Mouse (Mus musculus): ENCODE measurements around the gene Nectin4. TPM values are rescaled to one million over a fixed set of nuclear protein-coding genes. Genes with fewer than 3 reads are reported as not detected.

Gene Nectin4
- polyA plus RNA-seq, 1 experiment from 2014 or later = 3.0 TPM

DNA sequence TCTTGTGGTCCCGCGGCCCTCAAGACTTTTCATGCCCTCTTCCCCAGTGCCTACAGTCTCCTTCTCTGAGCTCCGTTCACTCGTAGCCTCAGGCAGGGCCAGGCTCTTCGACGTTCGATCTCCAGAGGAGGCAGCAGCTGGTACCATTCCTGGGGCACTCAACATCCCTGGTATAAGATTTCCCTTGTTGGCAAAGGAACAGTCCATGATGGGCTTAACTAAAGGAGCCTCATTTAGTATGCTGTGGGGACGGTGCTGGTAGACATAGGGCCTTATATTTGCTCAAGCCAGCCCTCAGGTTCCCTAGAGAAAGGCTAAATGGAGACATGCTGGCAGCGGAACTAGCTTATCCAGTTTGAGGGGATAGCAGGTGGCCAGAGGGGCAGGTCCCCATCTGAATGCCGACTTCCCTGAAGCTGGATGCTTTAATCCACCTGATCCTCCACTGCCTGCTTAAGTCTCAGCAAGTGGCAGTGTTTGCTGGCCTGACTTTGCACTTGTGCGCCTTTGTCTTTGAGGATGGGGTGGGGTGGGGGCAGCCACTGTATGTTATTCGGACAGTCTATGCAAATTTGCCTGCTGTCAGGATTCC lies 49.5 kb downstream of the Nectin4 start:
- Histone ChIP-seq H3K9ac (no peak overlapping the region), H3K9me3 (replicated peaks) (no peaks in the 10 kb centered on the region), H3K36me3 (peaks cover 62% of the 10 kb centered on the region), H3K27ac (no peak overlapping the region), H3K4me1 (no peaks in the 10 kb centered on the region), H3K4me3 (replicated peaks) (no peak overlapping the region), H3K4me2 (no peak overlapping the region), H3K27me3 (no peaks in the 10 kb centered on the region)
- ATAC-seq (replicated peaks; ENCODE audit: low FRiP score) = no peak
- WGBS = 70% methylated on average over 12 of the region's 12 CpGs

DNA sequence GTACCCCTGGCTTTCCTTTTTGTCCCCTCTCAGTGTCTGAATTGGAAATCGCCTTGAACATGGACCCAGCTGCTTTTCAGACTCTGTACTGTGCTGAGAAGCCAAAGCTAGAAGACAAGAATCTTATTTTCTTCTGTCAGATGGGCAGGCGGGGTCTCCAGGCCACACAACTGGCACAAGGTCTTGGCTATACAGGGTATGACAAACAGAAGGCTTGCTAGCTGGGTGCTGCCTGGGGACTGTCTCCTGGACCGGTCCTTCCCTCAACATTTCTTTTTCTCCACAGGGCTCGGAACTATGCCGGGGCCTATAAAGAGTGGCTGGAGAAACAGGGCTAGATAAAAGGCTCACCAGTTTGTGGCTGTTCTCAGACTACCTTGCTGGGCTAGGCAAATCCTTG lies 50.0 kb downstream of the Nectin4 start:
- no peak overlapping the region for H3K9ac ChIP-seq
- no peak overlapping the region for H3K27ac ChIP-seq
- H3K4me2 ChIP-seq = no peak overlapping the region
- peaks cover 59% of the 10 kb centered on the region for H3K36me3 ChIP-seq
- ATAC-seq (replicated peaks; ENCODE audit: low FRiP score) = no peak
- no peak overlapping the region for H3K4me3 ChIP-seq (replicated peaks)
- 83% methylated on average over 5 of the region's 5 CpGs for WGBS
- H3K27me3 ChIP-seq = no peaks in the 10 kb centered on the region
- H3K4me1 ChIP-seq = peaks cover 4% of the 10 kb centered on the region; the same call in 1 of the 2 replicates
- no peaks in the 10 kb centered on the region for H3K9me3 ChIP-seq (replicated peaks)

DNA sequence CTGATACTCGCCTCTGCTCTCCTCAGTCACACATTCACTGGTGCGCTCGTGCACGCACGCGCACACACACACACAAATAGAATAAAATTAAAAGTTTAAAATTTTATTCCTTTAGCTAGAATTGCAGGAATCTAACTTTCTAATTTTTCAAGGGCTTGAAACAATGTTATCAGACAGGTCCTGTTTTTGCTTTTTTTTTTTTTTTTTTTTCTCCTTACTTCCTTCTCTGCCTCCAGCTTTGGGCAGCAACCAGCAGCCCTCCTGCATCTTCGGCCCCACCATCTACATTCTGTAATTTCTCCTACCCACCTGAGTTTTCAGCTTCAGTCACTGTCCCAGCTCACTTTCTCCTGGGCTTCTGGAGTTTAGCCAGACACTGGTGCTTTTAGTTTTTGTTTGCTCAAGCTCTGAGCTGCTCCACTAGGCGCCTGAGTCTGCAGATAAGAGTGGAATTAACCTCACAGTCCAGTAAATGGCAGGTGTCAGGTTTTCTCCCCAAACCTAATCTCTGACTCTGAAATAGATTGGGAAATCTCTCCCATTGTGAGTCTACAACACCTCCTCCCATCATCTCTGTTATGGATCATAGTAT lies 52.7 kb downstream of the Nectin4 start:
- no peak for ATAC-seq (replicated peaks; ENCODE audit: low FRiP score)
- H3K4me1 ChIP-seq = peaks cover 9% of the 10 kb centered on the region; the same call in 1 of the 2 replicates
- H3K9ac ChIP-seq = no peak overlapping the region
- WGBS = 82% methylated on average over 8 of the region's 8 CpGs
- no peak overlapping the region for H3K4me2 ChIP-seq
- peaks cover 33% of the 10 kb centered on the region for H3K36me3 ChIP-seq
- H3K4me3 ChIP-seq (replicated peaks) = no peak overlapping the region
- H3K27ac ChIP-seq = no peak overlapping the region
- no peaks in the 10 kb centered on the region for H3K27me3 ChIP-seq
- H3K9me3 ChIP-seq (replicated peaks) = no peaks in the 10 kb centered on the region

DNA sequence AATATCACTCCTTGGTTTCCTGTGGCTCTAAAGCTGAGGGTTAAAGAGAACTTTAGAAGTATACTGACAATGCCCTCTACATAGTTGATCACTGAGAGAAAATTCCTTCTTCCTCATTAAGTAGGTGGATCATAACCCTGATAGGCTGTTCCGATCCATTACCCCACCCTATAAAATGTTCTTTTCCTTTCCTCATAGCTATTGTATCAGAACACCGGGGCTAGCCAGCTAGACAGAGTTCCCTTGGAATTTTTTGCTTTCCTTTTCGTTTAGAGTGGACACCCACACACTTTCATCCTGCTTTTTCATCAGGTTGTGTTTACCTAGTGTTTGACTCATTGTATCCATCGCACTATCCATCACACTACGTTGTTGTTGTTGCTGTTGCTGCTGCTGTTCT lies 54.7 kb downstream of the Nectin4 start:
- Histone ChIP-seq H3K9ac (no peak overlapping the region), H3K4me1 (peaks cover 9% of the 10 kb centered on the region; the same call in 1 of the 2 replicates), H3K4me2 (no peak overlapping the region), H3K27me3 (no peaks in the 10 kb centered on the region), H3K27ac (no peak overlapping the region; the same call in 1 of the 2 replicates), H3K4me3 (replicated peaks) (no peak overlapping the region), H3K36me3 (peaks cover 13% of the 10 kb centered on the region), H3K9me3 (replicated peaks) (no peaks in the 10 kb centered on the region)
- ATAC-seq (replicated peaks; ENCODE audit: low FRiP score) = no peak
- WGBS = 64% methylated on average over 5 of the region's 5 CpGs

DNA sequence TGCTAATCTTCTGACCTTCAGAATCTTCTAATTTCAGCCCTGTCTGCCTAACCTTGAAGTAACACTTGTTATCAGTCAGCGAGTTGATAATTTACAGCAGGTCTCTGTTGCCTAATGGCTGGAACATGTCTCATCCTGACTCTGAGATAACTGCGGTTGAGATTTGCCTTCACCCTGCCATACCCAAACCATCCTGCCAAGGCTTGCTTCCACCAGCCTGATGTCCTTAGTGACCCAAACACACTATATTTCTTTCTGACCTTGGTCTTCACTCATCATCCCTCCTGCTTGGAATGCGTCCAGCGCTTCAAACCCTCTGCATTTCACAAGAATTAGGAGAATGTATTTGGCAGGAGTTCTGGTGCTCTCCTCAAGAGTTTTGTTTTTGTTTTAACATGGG lies 55.2 kb downstream of the Nectin4 start:
- H3K4me3 ChIP-seq (replicated peaks) = no peak overlapping the region
- no peak for ATAC-seq (replicated peaks; ENCODE audit: low FRiP score)
- no peaks in the 10 kb centered on the region for H3K9me3 ChIP-seq (replicated peaks)
- no peaks in the 10 kb centered on the region for H3K27me3 ChIP-seq
- H3K27ac ChIP-seq = no peak overlapping the region; the same call in 1 of the 2 replicates
- H3K4me2 ChIP-seq = no peak overlapping the region
- H3K9ac ChIP-seq = no peak overlapping the region
- peaks cover 9% of the 10 kb centered on the region; the same call in 1 of the 2 replicates for H3K4me1 ChIP-seq
- WGBS = 61% methylated on average over 4 of the region's 4 CpGs
- peaks cover 8% of the 10 kb centered on the region for H3K36me3 ChIP-seq

DNA sequence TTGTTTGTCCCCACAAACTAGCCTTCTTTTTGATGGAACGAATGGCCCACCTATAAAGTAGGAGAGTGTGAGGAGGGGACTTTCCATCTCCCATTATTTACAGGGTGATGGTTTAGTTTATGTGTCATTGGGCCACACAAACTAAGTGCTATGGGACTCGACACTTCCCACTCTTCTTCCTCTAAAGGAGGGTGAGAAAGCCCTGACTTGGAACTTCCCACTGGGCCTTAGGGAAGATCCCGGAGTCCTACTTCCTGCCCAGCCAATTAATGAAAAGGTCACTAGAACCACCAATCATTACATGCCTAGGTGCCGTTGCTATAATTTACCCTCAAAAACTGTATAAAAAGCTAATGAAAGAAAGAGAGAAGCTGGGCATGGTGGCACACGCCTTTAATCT lies 62.3 kb downstream of the Nectin4 start:
- 68% methylated on average over 5 of the region's 5 CpGs for WGBS
- Histone ChIP-seq H3K9me3 (replicated peaks) (no peaks in the 10 kb centered on the region), H3K36me3 (no peaks in the 10 kb centered on the region), H3K27me3 (no peaks in the 10 kb centered on the region), H3K4me3 (replicated peaks) (no peak overlapping the region), H3K9ac (no peak overlapping the region), H3K4me2 (no peak overlapping the region), H3K27ac (no peak overlapping the region), H3K4me1 (peaks cover 18% of the 10 kb centered on the region)
- ATAC-seq (replicated peaks; ENCODE audit: low FRiP score) = no peak

- Histone ChIP-seq H3K36me3 (no peaks in the 10 kb centered on the region), H3K4me2 (no peak overlapping the region), H3K4me3 (replicated peaks) (no peak overlapping the region), H3K9me3 (replicated peaks) (no peaks in the 10 kb centered on the region), H3K27ac (0 out of 2 replicates have a peak overlapping the region, but pooled peaks have one; percentile 1), H3K27me3 (no peaks in the 10 kb centered on the region), H3K4me1 (peaks cover 35% of the 10 kb centered on the region), H3K9ac (no peak overlapping the region)
- no peak for ATAC-seq (replicated peaks; ENCODE audit: low FRiP score)
- WGBS = 10% methylated on average over 7 of the region's 7 CpGs
These were observed 65.5 kb downstream of the Nectin4 start for GRCm38 (mm10) chr1:171435288-171435814.

DNA sequence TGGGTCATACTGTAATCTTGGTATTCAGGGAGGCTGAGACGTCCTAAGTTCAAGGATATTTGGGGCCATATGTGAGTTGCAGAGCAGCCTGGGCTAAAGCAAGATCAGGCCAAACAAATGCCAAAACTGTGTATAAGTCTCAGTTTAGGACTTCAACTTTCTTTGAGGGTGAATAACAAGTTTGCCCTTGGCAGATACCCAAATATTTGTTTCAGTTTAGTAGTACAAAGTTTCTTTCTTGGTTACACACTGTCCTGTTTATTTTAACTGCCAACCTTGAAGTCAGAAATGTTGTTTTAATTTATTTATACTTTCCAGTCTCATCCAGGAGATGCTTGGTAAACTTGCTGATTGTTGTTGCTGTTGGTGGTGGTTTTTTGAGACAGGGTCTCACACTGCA lies 66.1 kb downstream of the Nectin4 start:
- WGBS = 50% methylated on average over 1 of the region's 1 CpGs
- no peak overlapping the region for H3K4me2 ChIP-seq
- peaks cover 41% of the 10 kb centered on the region for H3K4me1 ChIP-seq
- no peaks in the 10 kb centered on the region for H3K9me3 ChIP-seq (replicated peaks)
- no peak overlapping the region for H3K9ac ChIP-seq
- no peak for ATAC-seq (replicated peaks; ENCODE audit: low FRiP score)
- no peaks in the 10 kb centered on the region for H3K27me3 ChIP-seq
- H3K4me3 ChIP-seq (replicated peaks) = no peak overlapping the region
- 0 out of 2 replicates have a peak overlapping the region, but pooled peaks have one; percentile 1 for H3K27ac ChIP-seq
- H3K36me3 ChIP-seq = no peaks in the 10 kb centered on the region

DNA sequence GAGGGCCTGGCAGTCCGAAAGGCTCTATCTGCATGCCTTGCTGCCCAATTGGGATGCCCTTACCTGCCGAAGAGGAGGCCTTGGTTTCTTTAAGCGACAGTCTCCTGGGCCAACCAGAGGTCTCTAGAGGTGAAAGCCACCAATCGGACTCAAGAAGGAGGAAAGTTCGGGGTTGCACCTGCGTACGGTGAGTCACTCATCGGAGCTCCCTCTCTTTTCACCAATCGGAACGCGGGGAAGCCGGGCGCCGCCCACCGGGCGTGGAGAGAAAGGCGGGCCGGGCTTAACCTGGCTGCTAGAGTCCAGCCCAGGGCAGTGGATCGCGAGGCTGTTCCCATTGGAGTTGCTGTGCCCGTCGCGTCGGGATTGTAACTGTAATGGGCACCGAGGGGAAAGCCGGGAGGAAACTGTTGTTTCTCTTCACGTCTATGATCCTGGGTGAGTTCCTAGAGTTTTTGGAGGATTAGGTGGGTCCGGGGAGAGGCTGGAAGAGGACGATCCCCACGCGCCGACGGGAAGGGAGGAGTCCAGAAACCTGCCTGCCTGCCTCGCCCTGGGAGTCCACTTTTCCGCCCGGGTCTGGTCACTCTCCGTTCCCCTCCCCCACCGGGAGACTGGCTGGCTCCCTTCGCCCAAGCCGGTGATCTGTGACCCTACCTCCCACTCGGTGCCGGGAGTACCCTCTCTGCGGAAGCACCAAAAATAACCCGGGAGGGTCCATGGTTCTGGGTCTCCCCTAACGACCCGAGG lies 67.5 kb downstream of the Nectin4 start, which contains the start of gene F11r:
Gene F11r, plus strand, starts transcription at position 272 of the 750 bp plus-strand sequence.
- H3K36me3 ChIP-seq = no peaks in the 10 kb centered on the region
- peak within 1 kb of the TSS; percentile 77 for H3K4me3 ChIP-seq (replicated peaks)
- H3K9ac ChIP-seq = peak within 1 kb of the TSS; percentile 73
- peak within 1 kb of the TSS; percentile 68 for H3K4me2 ChIP-seq
- under 1% methylated on average over 46 of the region's 46 CpGs for WGBS
- H3K4me1 ChIP-seq = peaks cover 56% of the 10 kb centered on the region
- no peaks in the 10 kb centered on the region for H3K27me3 ChIP-seq
- H3K9me3 ChIP-seq (replicated peaks) = no peaks in the 10 kb centered on the region
- H3K27ac ChIP-seq = peak within 1 kb of the TSS; percentile 95
- peak; percentile 86 for ATAC-seq (replicated peaks; ENCODE audit: low FRiP score)

Other genes with a start within 250 kb of the Nectin4 start
- 307 and 309 TPM in 2 replicates for gene Sdhc, start 219.5 kb upstream of the Nectin4 start, polyA plus RNA-seq (2015; fragmentation: Nextera tagmentation; extraction: Ambion mirVana)
- gene Mpz, start 219.4 kb upstream of the Nectin4 start, polyA plus RNA-seq (2015; fragmentation: Nextera tagmentation; extraction: Ambion mirVana) = 0.86 and 0.99 TPM in 2 replicates
- gene Pcp4l1, start 173.8 kb upstream of the Nectin4 start, polyA plus RNA-seq (2015; fragmentation: Nextera tagmentation; extraction: Ambion mirVana) = 2.8 and 4.0 TPM in 2 replicates
- 0.26 and 0.81 TPM in 2 replicates for gene Nr1i3, start 156.1 kb upstream of the Nectin4 start, polyA plus RNA-seq (2015; fragmentation: Nextera tagmentation; extraction: Ambion mirVana)
- 35.1 and 35.4 TPM in 2 replicates for gene Tomm40l, start 147.6 kb upstream of the Nectin4 start, polyA plus RNA-seq (2015; fragmentation: Nextera tagmentation; extraction: Ambion mirVana)
- gene Apoa2, start 145.0 kb upstream of the Nectin4 start, polyA plus RNA-seq (2015; fragmentation: Nextera tagmentation; extraction: Ambion mirVana) = 45.5 and 97.5 TPM in 2 replicates
- 35.0 and 36.9 TPM in 2 replicates for gene Fcer1g, start 135.7 kb upstream of the Nectin4 start, polyA plus RNA-seq (2015; fragmentation: Nextera tagmentation; extraction: Ambion mirVana)
- gene Adamts4, start 119.7 kb upstream of the Nectin4 start, polyA plus RNA-seq (2015; fragmentation: Nextera tagmentation; extraction: Ambion mirVana) = 10.7 and 11.6 TPM in 2 replicates
- gene Ndufs2, start 118.7 kb upstream of the Nectin4 start, polyA plus RNA-seq (2015; fragmentation: Nextera tagmentation; extraction: Ambion mirVana) = 276 and 283 TPM in 2 replicates
- 80.4 and 94.3 TPM in 2 replicates for gene B4galt3, start 99.8 kb upstream of the Nectin4 start, polyA plus RNA-seq (2015; fragmentation: Nextera tagmentation; extraction: Ambion mirVana)
- gene Ppox, start 88.9 kb upstream of the Nectin4 start, polyA plus RNA-seq (2015; fragmentation: Nextera tagmentation; extraction: Ambion mirVana) = 63.0 and 65.4 TPM in 2 replicates
- gene Usp21, start 82.1 kb upstream of the Nectin4 start, polyA plus RNA-seq (2015; fragmentation: Nextera tagmentation; extraction: Ambion mirVana) = 87.7 and 97.8 TPM in 2 replicates
- 106 and 118 TPM in 2 replicates for gene Ufc1, start 75.1 kb upstream of the Nectin4 start, polyA plus RNA-seq (2015; fragmentation: Nextera tagmentation; extraction: Ambion mirVana)
- 53.1 and 55.7 TPM in 2 replicates for gene Dedd, start 41.0 kb upstream of the Nectin4 start, polyA plus RNA-seq (2015; fragmentation: Nextera tagmentation; extraction: Ambion mirVana)
- gene Nit1, start 24.5 kb upstream of the Nectin4 start, polyA plus RNA-seq (2015; fragmentation: Nextera tagmentation; extraction: Ambion mirVana) = 47.8 and 50.5 TPM in 2 replicates
- gene Pfdn2, start 24.4 kb upstream of the Nectin4 start, polyA plus RNA-seq (2015; fragmentation: Nextera tagmentation; extraction: Ambion mirVana) = 122 and 130 TPM in 2 replicates
- gene Klhdc9, start 9.3 kb upstream of the Nectin4 start, polyA plus RNA-seq (2015; fragmentation: Nextera tagmentation; extraction: Ambion mirVana) = 2.6 TPM in 2 replicates
- gene Arhgap30, start 18.9 kb downstream of the Nectin4 start, polyA plus RNA-seq (2015; fragmentation: Nextera tagmentation; extraction: Ambion mirVana) = 1.2 and 1.6 TPM in 2 replicates
- gene Usf1, start 41.2 kb downstream of the Nectin4 start, polyA plus RNA-seq (2015; fragmentation: Nextera tagmentation; extraction: Ambion mirVana) = 71.2 and 90.9 TPM in 2 replicates
- 6.8 and 7.5 TPM in 2 replicates for gene Tstd1, start 48.8 kb downstream of the Nectin4 start, polyA plus RNA-seq (2015; fragmentation: Nextera tagmentation; extraction: Ambion mirVana)
- gene F11r, start 67.4 kb downstream of the Nectin4 start, polyA plus RNA-seq (2015; fragmentation: Nextera tagmentation; extraction: Ambion mirVana) = 137 TPM in 2 replicates
- gene Alyref2, start 133.4 kb downstream of the Nectin4 start, polyA plus RNA-seq (2015; fragmentation: Nextera tagmentation; extraction: Ambion mirVana) = 11.2 and 13.7 TPM in 2 replicates
- not detected in 2 replicates for gene Itln1, start 165.2 kb downstream of the Nectin4 start, polyA plus RNA-seq (2015; fragmentation: Nextera tagmentation; extraction: Ambion mirVana)
- 0.08 and 0.26 TPM in 2 replicates for gene Cd244a, start 189.1 kb downstream of the Nectin4 start, polyA plus RNA-seq (2015; fragmentation: Nextera tagmentation; extraction: Ambion mirVana)
- 0.32 and 0.42 TPM in 2 replicates for gene Ly9, start 237.3 kb downstream of the Nectin4 start, polyA plus RNA-seq (2015; fragmentation: Nextera tagmentation; extraction: Ambion mirVana)

All from kidney, embryonic 15.5 days (tissue).